Mouse (Mus musculus): ENCODE measurements around the gene Ftsj1.

DNA sequence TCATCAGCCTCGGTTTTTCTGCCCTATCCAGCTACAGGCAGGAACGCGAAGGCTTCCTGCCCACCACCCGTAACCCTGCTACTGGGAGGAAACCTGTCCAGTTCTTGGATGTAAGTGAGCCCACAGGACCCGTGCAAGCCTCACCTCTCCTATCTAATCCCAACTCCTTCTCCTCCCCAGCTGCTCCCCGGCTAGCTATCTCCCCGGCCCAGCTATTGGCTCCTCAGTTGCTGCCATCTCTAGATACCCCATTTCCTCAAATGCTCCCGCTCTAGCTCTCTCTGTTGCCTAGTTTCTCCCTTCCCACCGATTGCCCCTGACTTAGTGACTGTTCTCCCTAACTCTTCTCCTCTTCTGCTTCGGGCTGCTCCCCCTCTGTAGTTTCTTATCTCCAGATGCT, 19.8 kb upstream of the Ftsj1 start:
- TF ChIP-seq CTCF (IDR thresholded peaks at IDR 0.05; ENCODE audit: low read depth): no peak
- peak; percentile 86 for TF ChIP-seq EP300 (IDR thresholded peaks at IDR 0.05; ENCODE audit: low read depth)
